Mouse (Mus musculus) testis, postnatal 14 days (tissue): ENCODE measurements around the gene Tmem239.
"Not testable (repeated sequence)": the region's sequence is repeated elsewhere in the genome, so short reads cannot be mapped to it uniquely, and the experiment has no call there.

ENCODE experiments used
- DNase-seq: peaks from one replicate; pipeline ENCODE4 v3.0.0; 2021; ENCODE audit warnings: low spot score

Gene Tmem239

DNA sequence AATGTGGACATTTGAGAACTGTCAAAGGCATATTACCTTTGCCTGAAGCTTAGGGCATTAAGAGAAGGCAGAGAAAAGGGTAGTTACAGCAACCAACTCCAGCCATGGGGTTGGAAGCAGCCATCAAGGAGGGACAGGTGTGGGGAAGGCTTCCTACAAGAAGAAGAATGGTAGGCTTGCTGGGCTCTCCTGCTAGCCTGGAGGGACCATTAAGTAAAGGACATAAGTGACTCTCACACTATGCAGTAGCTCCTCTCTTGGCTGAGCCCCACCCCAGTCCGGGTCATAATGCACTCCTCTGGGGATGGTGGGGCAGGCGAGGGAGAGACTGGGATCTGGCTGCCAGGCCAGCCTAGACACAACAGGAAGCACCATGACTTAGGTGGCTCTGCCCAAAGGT is at the start of gene Tmem239:
TSS of gene Tmem239 (plus strand) at position 301 of the 400 bp plus-strand sequence.
- DNase-seq = no peak

DNA sequence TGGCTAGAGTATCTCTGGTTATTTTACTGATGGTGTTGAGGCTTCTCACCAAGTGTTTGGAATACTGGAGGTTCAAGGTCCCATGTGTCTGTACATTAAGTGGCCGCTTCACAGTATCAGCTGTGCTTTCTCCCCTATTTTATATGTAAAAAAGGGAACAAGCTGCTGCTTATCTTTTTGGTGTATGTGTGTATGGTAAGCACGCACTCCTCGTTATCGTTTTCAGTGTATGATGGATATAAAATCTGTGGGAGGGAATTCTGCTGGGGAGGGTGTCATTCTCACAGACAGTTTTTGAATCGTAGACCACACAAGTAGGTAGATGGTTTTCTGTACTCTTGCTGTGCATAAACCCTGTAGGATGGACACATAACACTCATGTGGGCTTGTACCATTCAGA is 48.7 kb upstream of the Tmem239 start:
- DNase-seq = no peak

DNA sequence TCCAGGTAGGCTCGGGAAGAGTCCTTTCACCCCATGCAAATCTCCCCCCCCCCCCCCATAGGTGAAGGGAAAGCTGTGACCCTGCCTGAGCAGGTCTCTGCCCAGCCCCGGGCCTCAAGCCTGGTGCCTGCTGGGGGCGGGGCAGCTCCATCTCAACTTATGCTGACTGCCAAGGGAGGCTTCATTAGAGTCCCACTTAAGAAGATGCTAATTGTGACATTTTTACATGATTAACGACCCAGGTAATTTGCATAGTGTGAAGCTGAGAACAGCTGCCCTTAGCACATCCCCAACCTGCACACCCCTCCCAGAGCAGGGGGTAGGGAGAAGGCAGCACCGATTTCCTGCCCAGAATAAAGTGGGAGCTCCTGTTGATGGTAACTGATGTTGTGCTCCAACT is 47.4 kb upstream of the Tmem239 start:
- no peak for DNase-seq

DNA sequence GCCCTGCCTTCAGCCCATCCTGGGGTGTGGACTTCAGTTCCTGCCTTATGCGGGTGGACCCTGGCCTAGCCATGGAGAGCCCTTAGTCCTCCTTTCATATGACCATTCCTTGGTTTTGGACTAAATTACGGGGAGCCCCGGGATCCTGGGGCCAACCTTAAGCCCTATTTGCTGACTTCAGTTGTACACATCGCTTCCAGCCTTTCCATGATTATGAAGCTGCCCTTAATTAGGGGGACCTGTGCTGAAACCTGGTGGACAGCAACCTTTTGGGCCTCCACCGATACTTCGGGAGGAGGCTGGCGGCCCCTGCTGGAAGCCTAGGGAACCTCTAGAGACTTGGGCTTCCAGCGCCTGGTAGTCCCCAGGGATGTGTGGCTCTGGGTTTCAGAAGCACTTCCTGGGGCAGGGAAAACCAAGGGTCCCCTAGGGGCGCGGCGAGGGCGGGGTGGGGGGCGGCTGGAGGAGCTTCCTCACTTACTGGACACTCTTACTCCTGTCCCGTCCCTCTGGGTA is 43.7 kb upstream of the Tmem239 start:
- DNase-seq = peak; percentile 31

DNA sequence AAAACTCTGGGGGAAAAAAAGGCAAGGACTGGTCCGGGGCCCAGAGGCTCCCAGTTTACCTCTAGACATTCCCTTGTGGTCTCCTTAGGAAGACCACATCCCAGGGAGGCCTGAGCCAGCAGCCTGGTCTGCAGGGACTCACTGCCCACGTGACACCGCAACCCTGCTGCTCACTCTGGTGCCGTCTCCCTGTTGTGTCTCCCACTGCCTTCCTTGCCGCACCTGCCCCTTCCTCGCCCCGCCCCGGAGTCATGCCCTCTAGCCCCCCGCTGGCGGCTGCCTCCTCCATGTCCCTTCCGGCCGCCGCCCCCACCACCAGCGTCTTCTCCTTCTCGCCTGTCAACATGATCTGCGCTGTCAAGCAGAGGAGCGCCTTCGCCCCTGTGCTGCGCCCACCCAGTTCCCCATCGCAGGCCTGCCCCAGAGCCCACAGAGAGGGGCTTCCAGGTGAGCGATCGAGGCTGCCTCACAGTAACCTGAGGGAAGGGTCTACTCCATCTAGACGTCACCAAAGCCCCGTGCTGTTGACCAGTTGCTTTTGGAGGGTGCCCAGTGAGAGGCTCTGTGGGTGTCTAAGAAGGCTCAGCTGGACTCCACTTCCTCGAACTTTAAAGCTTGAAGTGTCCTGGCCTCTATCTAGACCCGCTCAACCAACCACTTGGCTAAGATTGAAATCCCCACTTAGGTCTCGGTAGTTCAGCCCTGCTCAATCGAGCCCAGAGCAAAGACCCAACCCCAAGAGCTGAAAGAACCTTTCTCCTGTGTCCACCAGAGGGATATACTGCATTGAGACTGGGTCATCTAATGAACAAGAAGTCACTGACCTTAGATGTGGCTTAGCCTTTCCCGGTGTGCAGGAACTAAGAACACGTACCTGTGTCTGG is 40.8 kb upstream of the Tmem239 start:
- DNase-seq = peak; percentile 16

DNA sequence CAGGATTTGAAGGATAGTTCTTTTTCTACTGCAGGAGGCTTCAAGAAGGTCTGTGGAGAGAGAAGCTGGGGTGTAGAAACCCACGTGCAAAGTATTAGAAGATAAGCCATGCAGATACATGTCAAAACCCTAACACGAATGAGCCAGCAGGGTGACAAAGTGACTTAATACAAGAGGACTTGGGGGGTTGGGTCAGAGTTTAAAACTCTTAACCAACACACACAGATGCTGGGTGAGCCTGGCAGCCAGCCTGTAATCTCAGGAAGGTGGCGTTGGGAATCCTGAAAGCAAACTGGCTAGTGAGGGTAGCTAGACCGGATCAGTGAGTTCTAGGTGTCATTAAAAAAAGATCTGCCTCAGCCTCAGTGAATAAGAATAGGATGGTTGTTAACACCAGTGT is 38.9 kb upstream of the Tmem239 start:
- no peak for DNase-seq

DNA sequence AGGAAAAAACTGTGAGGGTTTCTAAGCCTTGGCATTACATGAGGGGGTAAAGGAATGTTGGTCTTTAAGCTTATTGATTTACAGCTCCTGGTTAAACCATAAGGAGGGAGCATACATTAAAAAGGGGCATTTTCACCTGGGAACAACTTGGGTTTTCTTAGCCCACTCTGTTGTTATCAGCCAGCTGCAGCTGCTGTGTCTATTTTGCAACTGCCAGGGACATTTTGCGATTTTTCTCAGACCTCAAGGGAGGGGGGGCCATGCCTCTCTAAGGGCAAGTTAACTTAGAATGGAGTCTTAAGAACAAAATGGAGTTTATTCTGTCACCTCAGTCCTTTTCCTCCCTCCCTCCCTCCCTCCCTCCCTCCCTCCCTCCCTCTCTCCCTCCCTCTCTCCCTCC is 33.3 kb upstream of the Tmem239 start:
- DNase-seq = not testable (repeated sequence)

DNA sequence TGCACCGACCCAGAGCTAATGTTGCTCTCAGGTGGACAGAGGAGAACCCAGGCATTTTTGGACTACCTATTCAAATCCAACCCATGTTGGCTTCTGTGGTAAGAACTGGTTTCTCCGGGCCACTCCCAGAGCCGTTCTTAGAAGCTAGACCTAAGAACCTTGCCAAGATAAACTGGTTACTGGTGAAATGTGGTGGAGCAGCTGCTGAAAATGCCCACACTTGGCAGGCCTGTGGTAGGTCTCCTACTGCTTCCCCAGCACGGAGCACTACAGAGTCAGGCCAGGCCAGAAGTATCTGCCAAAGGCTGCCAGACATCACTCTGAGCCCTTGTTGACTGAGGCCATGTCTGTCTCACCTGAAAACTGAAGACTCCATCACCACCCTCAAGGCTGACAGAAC is 31.3 kb upstream of the Tmem239 start:
- no peak for DNase-seq

DNA sequence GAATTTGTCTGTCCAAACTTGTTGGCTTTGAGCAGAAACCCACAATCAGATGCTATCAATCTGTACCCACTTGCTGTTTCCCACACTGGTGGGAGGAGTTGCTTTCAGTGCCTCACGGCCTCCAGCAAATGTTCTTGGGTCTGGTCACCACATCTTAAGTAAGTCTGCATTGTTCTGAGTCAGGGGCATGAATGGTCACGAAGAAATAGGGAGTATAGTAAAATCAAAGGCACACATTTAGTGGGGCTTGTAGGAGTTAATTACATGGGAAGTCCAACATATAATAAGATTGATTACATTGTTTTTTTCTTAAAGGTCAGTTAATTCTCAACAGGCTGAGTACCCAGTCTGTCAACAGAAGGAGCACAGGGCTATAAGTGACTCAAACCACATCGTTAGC is 23.1 kb upstream of the Tmem239 start:
- DNase-seq = no peak

DNA sequence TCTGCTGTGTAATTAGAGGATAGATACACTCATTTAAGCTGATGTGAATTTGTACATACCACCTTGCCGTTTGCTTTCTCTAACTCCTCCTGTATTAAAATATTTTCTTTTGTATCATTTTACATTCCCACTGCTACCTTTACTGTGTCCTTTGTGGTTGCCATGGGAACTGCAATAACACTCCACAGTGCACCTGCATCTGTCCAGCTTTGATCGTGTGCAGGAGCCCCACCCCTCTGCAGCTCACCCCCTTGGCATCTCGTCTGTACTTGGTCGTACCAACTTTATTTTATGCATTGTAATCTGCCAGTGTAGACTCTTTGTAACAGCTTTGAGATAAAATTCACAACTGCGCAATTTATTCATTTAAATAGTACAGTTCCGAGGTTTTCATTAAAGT is 22.4 kb upstream of the Tmem239 start:
- no peak for DNase-seq

DNA sequence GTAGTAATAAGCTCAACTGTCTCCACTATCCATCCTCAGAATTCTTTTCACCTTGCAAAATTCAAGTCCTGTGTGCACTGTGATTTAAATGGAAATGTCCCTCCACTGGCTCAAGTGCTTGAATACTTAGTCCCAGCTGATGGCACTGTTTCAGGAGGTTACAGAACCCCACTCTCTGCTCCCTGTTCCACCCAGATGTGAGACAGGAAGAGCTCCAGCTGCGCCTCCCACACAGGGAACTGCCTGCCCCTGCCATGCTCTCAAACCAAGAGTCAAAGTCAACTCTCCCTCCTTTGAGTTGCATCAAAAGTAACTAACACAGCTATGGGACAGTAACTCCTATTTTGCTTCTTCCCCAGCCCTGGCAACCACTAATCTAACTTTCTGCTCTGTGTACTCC is 20.1 kb upstream of the Tmem239 start:
- no peak for DNase-seq

DNA sequence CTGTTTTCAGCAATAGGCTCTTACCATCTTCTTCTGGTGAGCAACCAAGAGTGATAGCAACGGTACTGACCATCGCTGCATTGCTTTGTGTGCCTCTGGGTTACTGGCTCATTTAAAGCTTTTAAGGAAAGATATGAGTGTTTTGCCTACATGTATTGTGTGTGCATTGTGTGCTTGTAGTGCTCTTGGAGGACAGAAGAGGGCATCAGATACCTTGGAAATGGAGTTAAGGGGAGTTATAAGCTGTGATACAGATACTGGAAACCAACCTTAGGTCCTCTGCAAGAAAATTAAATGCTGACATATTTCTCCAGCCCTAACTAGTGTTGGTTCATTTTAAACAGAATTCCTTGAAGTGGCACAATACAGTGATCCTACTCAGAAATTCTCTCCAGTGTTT is 17.5 kb upstream of the Tmem239 start:
- no peak for DNase-seq

DNA sequence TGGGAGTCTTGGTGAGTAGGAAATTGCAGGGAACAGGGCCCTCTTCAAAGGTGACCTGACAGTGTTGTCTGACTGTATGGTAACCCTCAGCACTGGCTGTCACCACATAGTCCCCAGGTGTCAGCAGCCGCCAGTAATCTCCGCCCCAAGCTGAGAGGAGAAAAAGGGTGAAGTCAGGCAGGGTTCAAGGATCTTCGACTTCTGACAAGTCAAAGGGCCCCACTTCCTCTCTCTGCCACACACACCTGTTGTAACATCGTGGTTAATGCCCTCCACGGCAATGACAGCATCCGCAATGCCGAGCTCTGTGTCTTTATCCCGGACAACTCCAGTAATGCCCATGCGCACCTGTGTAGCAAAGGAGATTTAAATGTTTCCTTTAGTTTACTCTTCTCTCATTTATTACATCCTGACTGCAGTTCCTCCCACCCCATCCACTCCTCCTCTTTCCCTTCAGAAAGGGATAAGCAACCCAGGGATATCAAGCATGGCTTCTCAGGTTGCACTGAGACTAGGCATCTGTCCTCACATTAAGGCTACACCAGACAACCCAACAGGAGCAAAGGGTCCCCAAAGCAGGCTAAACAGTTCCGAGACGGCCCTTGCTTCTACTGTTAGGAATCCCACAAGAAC is 15.2 kb upstream of the Tmem239 start:
- DNase-seq = no peak

DNA sequence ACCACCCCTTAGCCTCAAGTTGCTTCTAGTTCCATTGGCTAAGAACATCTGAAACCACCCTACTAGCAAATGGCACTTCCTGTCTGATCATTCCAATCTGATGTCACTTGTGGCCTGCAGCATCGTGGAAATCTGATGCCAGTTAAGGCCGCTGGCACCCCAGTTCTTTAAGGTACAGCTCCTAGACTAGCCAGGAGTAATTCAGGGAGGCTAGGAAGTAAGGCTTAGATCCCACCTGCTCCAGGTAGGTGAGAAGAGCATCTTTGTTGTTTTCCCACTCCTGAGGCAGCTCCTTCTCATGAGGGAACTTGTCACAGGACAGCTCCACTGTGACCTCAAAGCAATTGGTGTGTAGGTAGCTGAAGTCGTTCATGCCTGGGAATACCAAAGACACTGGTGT is 13.4 kb upstream of the Tmem239 start:
- no peak for DNase-seq

DNA sequence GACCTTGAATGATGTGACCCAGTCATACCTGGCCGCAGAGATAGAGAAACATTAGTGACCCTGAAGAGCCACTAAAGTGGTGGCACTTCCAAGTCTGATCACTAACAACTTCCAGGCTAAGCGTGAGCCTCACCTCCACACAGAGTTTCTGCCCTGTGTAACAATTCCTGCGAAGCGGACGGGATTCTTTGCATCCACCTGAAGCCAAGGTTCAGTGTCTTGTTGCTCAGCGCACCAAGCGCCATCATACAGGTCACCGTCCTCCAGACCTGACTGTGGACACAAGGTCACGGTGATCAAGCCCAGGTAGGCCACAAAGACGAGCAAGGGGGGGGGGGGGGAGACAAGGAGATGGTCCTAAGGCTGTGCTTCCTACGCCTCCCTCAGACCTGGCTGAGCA is 10.6 kb upstream of the Tmem239 start:
- DNase-seq = no peak

DNA sequence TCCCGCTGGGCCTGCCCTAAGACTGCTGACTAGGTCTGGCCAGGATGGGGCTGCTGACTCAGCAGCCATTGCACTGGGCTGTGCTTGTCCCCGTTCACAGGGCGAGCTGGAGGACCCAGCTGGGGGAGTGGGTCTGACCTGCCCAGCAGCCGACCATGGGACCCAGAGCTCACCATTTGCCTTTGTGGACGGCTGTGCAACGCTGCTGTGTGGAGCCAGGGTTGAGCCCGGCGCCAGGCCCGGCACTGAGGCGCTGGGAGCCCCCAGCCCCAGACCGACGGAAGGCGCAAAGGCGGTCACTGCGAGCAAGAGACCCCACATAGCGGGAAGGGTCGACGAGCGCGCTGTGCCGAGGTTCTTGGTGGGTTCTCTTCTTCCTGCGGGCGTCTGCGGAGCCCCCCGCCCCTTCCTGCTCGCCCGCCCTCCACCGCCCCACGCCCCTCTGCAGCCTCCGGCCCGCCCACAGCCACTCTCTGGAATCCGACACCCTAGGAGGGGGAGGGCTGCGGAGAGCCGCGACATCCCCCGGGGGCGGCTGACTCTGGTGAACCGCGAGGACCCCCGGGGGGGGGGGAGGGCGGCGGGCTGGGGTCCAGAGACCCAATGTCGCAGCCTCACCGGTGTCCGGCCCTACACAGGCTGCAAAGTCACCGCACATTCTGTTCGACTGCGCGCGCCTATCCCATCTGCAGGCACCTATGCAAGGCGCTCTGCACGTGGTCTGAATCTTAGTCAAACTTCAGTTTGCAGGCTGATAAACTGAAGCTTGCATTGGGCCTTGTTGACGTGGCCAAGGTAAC is 8.9 kb upstream of the Tmem239 start, which contains the start of gene Cpxm1:
TSS of gene Cpxm1 (minus strand) at position 389 of the 800 bp plus-strand sequence.
- peak; percentile 49 for DNase-seq

DNA sequence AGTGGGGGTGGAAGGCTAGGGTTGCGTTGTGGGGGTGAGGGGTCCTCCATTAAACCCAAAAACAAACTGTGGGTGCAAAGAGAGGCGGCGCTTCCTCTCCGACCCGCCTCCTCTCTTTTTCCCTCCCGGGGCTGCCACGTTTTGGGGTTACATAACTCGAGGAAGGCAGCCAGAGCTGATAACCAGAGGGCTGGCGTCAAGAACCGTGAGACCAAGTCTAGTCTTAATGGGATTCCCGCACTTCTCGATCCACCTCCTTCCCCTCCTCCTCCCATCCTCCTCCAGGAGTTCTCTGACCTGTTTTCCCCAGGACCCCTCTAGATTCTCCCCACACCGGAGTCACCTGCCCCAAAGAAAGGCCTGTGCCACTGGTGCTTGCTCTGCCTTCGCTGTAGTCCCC is 8.2 kb upstream of the Tmem239 start:
- no peak for DNase-seq

DNA sequence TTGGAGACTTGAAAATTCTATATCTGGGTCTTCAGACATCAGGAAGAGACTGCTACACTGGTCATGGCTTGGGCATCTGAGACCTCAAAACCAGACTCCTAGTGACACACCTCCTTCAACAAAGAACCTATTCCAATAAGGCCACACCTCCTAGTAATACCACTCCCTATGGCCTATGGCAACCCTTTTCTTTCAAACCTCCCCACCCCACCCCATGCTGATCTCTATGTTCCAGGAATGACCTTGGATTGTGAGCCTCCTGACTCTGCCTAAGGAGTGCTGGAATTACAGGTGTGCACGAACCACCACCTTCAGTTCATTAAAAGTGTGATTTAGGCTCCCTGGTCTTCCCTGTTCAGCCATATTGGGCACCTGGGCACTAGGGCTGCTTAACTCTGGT is 6.2 kb upstream of the Tmem239 start:
- no peak for DNase-seq

DNA sequence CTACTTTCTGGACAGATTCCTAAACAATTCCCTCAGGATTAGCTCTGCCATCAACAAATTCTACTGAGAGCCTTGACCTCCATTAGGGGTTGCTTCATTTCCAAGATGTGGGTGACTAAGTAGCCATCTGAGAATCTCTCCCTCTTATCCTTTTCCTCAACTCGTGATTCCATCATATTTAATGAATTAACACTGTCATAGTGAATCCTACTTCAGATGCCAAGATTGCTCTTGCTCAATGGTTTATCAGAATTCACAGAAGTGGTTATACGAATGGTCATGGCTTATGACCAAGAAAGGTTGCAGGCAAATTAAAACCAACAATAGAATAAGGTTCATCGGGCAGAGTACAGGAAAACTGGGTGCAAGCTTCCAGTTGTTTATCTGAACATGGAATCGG is 4.4 kb upstream of the Tmem239 start:
- no peak for DNase-seq

DNA sequence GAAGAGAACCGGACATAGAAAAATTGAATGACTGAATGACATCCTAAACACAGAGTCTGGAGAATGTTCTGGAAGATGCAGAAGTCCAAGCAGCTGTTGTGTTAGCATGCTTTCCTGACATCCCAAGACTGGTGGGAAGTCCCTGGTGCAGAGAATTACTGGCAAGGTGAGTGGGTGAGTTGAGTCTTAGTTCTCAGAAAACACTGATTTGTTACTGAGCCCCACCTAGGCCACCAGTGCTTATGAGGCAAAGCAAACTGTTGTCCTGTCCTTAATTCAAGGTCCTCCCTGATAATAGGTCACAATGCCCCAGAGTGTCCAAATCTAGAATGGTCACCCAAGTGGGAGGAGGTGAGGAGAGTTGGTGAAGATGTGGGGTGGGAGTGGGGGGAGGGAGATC is 1.3 kb upstream of the Tmem239 start, which contains the start of the genes Gm28372 and 1700020A23Rik:
TSS of gene Gm28372 (plus strand) at position 301 of the 400 bp plus-strand sequence.
TSS of gene 1700020A23Rik (plus strand) at position 321 of the 400 bp plus-strand sequence.
- no peak for DNase-seq

DNA sequence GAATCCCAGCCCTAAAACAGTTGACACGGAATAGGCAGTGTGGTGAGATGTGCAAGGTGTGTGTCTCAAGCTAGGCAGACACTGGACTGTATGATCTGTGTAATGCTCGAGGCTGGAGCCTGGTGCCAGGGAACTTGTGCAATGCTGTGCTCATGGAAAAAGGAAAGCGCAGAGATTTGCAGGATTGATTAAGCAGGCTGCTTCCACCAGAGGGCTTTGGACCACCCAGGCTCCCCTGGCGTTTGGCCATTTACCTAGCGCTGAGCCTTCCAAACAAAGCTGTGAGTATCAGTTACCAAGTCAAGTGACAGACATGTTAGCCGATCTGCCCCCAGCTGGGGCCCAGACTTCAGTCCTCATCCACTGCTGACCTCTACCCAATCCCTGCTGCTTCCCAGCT is 1.9 kb downstream of the Tmem239 start:
- DNase-seq = no peak
